Mouse (Mus musculus): ENCODE results near the gene Ush2a. TPM values are rescaled to one million over a fixed set of nuclear protein-coding genes. Genes with fewer than 3 reads are reported as not detected.
A peak's percentile ranks its signal among the peaks of the same experiment; 100 is the strongest.

The Ush2a gene
- polyA plus RNA-seq, 1 experiment = 0.03 TPM

GRCm38 (mm10) chr1:188543364-188543763 lies 281.5 kb downstream of the Ush2a start:
- DNase-seq (ENCODE audit: low read depth) = no peak

DNA sequence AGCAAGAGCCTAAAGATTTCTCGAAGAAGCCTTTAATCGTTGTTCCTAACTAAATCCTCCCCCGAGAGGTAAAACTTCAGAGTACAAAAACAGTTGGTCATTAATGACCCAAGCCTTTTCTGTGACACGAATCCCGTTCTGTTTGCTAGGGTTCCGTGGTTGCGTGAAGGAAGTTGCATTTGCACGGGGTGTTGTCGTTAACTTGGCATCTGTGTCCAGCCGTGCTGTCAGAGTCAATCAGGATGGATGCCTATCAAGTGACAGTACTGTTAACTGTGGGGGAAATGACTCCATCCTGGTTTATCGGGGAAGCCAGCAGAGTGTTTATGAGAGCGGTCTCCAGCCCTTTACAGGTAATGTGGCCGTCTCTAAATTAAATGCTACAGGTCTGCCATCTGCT lies 287.9 kb downstream of the Ush2a start:
- DNase-seq (ENCODE audit: low read depth) = no peak

- DNase-seq (ENCODE audit: low read depth) = no peak
Measured at GRCm38 (mm10) chr1:188551802-188552201, 290.0 kb downstream of the Ush2a start.

- no peak for DNase-seq (ENCODE audit: low read depth)
Measured at GRCm38 (mm10) chr1:188558911-188559310, 297.1 kb downstream of the Ush2a start.

GRCm38 (mm10) chr1:188566229-188566628 lies 304.4 kb downstream of the Ush2a start:
- no peak for DNase-seq (ENCODE audit: low read depth)

DNA sequence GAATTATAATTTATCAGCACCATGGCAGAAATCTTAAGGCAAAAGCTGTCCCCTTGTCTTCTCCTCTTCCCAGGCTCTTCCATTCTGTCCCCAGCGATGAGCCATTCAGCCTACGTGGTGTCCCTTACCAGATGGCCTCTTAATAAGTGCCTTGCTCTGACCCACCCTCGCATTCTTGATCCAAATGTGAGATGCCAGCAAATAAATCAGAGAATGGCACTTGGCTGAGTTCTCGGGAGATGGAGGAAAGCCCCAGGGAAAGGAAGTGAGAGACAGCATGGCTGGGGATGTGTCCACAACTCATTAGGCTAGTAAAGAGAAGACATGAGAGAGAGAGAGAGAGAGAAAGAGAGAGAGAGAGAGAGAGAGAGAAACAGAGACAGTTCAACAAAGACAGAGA lies 305.7 kb downstream of the Ush2a start:
- DNase-seq (ENCODE audit: low read depth) = no peak

GRCm38 (mm10) chr1:188568295-188568961 lies 306.6 kb downstream of the Ush2a start:
- DNase-seq (ENCODE audit: low read depth) = no peak

DNA sequence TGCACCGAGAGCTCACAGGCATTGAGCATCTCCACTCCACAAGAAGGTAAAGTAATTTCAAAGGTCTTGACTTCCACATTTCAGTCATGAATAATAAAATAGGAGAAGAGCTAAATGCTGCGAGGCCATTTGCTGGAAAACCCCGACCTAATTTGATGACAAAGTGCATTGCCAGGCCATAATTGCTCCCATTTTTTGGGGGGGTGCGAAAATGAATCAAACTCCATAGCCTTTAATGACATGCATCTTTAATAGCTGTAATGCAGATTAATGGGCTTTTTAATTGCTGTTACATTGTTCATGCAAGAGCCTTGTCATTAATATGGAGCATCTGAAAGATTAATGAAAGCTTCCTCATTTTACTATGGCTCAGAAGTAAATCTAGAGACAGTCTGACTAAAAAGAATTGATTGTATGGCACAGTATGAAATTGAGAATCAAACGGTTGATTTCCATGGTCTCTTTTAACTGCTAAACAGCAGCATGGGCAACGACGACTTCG lies 314.5 kb downstream of the Ush2a start:
- no peak for DNase-seq (ENCODE audit: low read depth)

- no peak for DNase-seq (ENCODE audit: low read depth)
Measured at GRCm38 (mm10) chr1:188577376-188577775, 315.6 kb downstream of the Ush2a start.

GRCm38 (mm10) chr1:188581136-188581535 lies 319.3 kb downstream of the Ush2a start:
- DNase-seq (ENCODE audit: low read depth) = no peak

- DNase-seq (ENCODE audit: low read depth) = no peak
Measured at GRCm38 (mm10) chr1:188595251-188595650, 333.4 kb downstream of the Ush2a start.

DNA sequence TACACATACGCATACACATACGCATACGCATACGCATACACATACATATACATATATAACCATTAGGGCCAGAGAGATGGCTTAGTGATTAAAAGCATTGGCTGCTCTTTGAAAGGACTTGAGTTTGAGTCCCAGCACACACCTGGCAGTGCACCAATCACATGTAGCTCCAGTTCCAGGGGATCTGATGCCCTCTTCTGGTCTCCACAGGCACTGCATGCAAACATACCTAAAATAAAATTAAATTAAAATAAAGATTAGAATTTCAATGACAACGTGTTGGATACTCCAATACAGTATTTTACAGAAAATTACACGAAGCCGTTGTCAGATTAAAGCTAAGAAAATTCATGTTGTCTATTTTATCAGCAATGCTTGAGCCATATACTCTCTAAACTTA lies 336.2 kb downstream of the Ush2a start:
- no peak for DNase-seq (ENCODE audit: low read depth)

- DNase-seq (ENCODE audit: low read depth) = no peak
Measured at GRCm38 (mm10) chr1:188599134-188599533, 337.3 kb downstream of the Ush2a start.

DNA sequence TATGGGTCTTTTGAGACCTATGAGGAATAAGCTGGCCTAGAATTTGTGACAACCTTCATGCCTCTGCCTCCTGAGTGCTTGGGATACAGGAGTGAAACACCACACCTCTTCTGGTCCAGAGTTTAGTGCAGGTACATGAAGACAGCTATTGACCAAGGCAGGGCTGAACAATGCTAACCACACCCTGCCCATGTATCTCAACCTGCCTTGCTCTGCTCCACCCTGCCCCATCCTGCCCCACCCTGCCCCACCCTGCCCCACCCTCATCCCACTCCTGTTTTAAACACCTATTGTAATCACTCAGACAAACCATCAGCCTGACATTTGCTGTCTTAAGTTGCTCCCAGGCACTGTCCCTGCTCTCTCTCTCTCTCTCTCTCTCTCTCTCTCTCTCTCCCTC lies 344.6 kb downstream of the Ush2a start:
- no peak for DNase-seq (ENCODE audit: low read depth)

DNA sequence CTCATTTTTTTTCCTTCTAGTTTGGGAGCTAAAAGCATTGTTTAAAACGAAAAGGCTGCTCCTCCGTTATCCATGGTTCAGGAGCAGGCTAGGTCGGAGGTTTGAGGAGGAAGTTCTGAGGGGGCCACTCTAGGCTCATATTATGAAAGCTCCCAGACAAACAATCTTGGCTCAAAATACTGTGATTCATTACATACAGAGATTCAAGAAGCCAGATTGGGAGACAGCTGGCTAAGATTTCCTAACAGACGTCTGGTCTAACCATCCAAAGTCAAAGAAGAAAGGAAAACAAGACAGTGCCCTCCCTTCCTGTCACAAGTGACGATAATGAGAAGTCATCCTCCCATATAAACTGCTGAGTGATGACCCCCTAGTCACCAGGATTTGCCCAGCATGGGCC lies 354.7 kb downstream of the Ush2a start:
- no peak for DNase-seq (ENCODE audit: low read depth)

DNA sequence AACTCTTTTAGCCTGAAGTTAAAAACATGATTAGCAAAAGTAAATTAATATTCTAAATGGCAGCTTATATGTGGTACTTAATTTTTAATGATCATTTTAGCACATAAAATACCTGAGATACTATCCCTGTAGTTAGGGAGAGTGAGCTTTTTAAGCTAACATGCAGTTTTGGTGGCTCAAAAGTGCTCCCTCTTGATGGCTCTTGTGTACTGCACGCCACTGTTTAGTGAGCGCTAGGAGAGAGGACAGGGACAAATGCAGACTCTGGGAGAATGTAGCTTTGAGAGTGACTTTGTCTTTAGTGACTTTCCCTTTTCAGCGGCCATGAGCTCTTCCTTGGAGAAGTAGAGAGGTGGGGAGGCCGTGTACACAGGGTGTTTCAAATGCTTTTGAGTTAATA lies 371.9 kb downstream of the Ush2a start:
- no peak for DNase-seq (ENCODE audit: low read depth)

GRCm38 (mm10) chr1:188639666-188640065 lies 377.8 kb downstream of the Ush2a start:
- DNase-seq (ENCODE audit: low read depth) = no peak

DNA sequence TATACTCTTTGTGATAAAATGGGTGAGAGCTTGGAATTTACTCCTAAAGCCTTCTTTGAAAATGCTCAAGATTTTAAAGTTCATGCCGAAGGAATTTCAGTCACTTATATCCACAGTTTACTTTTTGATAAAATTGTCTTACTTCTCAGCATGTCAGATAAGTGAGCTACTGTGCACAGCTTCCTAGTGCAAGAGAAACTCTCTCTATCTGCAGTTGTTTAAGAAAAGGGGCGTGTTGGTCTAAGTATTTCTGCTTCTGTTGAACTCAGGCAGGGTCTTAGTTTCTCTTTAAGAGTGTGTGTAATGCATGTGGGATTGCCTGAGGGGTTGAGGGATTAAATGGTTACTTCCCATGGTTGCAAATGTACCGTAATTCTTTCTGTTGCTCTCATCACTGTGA lies 381.3 kb downstream of the Ush2a start:
- DNase-seq (ENCODE audit: low read depth) = no peak

- DNase-seq (ENCODE audit: low read depth) = no peak
Measured at GRCm38 (mm10) chr1:188653001-188653400, 391.2 kb downstream of the Ush2a start.

DNA sequence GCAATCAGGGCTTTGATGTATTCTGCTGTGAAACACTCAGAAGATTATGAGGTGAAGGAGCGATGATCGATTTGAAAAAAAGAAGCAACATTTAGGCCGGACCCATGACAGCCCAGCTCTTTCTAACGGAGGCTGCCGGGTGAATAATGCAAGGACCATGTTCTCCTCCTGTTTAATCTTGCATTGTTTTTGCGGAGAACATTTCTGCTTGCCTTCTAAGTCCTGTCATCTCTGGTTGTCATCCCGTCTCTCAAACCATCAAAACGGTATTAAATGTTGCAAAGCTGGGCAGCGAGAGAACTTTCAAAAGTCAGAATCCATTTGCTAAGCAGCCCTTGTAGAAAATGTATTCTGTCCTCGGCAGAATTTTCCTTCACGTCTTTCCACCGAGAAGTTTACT lies 394.3 kb downstream of the Ush2a start:
- no peak for DNase-seq (ENCODE audit: low read depth)

- DNase-seq (ENCODE audit: low read depth) = no peak
Measured at GRCm38 (mm10) chr1:188659159-188659558, 397.3 kb downstream of the Ush2a start.

DNA sequence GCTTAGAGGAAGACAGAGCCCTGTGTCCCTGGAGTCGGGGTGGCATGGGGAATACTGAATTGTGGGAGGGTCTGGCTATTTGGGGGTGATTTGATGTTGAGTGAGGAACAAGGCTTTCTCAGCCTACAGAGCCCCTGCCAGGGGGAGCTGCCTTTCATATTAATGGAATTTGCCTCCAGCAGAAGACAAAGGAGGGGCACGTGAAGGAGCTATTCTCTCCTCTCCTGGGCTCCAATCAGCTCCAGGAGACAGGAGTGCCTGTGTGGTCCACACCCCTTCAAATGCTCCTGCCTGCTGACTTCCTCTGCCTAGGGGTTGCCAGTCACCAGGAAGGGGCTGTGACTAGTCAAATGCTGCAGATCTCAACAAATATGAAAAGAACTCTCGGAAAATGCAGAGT lies 398.5 kb downstream of the Ush2a start:
- DNase-seq (ENCODE audit: low read depth) = no peak

DNA sequence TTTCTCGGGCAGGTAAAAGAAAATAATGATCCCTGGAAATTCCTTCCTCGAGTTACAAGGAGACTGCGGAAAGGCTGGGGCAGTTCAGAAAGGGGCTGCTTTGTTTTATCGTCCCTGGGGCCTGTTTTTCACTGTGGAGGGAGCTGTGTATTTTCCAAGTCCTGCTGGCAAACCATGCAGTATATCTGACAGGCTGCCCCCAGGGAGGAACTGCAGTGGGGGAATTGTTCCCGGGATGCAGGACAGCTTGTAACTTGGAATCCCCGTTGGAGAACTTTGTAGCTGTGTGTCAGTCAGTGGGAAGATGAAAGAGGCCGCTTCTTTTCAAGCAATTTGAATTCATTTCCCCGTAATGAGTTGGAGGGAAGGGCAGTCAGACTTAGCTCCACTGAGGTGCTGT lies 399.1 kb downstream of the Ush2a start:
- no peak for DNase-seq (ENCODE audit: low read depth)

- peak; percentile 23 for DNase-seq (ENCODE audit: low read depth)
Measured at GRCm38 (mm10) chr1:188667460-188667859, 405.6 kb downstream of the Ush2a start.

Measured in gonadal fat pad, adult 2 months (tissue).